Mouse (Mus musculus): Measurements from ENCODE around the gene Gm42791. TPM values are rescaled to one million over a fixed set of nuclear protein-coding genes. Genes with fewer than 3 reads are reported as not detected.

Gm42791 gene
- polyA plus RNA-seq, 1 experiment from 2014 or later = 2.3 TPM

Other genes with a start within 250 kb of the Gm42791 start
- gene Katnal1, start 65.8 kb downstream of the Gm42791 start, polyA plus RNA-seq (2015; fragmentation: Nextera tagmentation; extraction: Ambion mirVana) = 10.1 and 13.3 TPM in 2 replicates
- gene Uspl1, start 189.2 kb upstream of the Gm42791 start, polyA plus RNA-seq (2015; fragmentation: Nextera tagmentation; extraction: Ambion mirVana) = 29.4 and 30.1 TPM in 2 replicates
- gene Hmgb1, start 189.3 kb upstream of the Gm42791 start, polyA plus RNA-seq (2015; fragmentation: Nextera tagmentation; extraction: Ambion mirVana) = 675 and 751 TPM in 2 replicates